Mouse (Mus musculus): ENCODE data around the gene Gprin1.
"Not testable (repeated sequence)": the region's sequence is repeated elsewhere in the genome, so short reads cannot be mapped to it uniquely, and the experiment has no call there.

Gprin1 gene

DNA sequence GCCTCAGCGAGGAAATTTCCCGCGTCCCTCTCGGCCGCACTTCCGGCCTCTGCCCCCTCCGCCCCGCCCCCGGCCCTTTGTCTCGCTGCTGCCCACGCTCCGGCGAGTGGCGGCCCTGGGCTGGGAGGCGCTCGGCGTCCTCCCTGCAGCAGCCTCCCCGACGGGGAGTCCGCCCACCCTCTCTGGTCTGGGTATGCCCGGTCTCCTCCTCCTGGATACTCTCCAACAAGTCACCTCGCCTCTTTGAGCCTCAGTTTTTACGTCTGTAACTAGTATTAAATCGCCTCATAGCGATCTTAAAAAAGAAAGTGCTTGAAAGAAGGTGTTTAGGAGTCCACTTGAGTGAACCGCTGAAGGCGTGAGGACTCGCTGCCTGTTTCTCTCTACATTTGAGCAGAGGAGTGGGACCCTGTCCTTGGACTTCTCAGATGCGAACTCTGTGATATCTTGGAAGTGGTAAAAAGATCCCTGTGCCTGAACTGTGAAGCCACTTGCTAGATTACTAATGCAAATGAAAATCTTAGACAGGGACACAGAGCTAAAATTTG lies at the start of gene Gprin1:
TSS of gene Gprin1 (minus strand) at position 11 of the 548 bp plus-strand sequence.
- DNase-seq, result peak; percentile 64

DNA sequence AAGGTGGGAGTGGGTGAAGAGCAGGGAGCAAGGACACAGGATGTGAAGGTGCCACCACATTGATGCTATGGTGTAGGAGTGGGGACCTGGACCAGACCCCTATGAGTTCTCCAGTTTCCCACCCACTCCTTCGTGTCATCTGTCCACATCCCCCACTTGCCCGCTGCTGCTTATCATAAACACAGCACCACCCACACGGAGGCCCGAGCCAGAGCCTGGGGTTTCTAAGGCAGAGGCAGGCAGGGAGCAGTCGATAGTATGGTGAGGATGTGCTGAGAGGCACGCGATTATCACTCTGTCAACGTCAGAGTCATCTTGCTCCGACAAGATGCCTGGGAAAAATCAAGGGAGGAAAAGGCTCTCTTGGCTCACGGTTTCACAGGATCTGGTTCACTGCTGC lies 49.1 kb upstream of the Gprin1 start:
- no peak for DNase-seq

DNA sequence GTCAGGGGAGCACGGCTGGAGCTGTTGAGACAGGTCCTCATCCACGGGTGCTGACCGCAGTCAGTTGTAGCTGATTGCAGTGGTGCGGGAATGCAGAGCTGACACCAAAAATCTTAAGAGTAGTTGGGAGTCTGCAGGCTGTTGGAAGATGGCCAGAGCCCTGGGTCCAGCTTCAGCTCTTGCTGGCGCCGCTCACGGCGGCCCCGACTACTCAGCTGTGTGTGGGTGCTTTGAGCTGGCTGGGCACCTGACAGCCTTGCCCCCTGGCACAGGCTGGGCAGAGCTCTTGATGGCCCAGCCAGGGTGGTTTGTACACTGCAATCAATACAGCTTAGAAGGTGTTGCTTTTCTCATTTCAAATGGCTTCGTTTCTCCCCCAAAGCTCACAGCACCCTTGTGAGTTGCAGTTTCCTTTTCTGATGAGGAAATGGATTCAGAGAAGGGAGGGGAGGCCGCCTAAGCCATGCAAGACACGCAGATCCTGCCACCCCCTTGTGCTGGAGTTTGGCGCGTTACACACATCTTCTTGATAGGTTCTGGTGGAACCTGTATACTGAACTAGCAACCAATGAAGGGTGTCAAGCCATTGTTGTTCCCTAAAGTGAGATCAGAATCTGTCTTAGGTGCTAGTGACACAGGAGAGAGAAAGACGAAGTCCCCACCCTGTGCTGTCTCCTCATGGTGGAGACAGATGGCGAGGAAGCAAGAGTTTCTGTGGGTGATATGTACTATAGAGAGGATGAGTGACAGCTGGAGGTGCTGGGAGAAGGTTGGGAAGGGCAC lies 48.4 kb upstream of the Gprin1 start:
- no peak for DNase-seq

DNA sequence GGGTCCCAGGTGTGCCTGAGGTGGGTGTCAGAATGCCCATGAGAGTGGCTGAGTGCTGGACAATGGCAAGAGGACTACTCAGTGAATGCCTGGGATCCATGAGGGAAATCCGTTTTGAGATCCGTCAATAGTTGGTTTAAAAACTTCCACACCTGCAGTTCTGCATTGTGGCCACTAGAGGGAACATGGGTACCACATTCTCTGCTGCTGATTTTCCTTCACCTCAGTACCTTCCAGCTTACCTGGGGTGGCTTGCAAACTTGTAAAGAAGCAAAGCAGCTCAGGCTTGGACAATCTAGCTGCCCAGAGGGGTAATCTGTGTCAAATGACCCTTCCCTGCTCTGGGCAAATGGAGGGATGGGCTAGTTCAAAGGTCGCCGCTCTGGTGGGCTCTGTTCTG lies 47.7 kb upstream of the Gprin1 start:
- no peak for DNase-seq

DNA sequence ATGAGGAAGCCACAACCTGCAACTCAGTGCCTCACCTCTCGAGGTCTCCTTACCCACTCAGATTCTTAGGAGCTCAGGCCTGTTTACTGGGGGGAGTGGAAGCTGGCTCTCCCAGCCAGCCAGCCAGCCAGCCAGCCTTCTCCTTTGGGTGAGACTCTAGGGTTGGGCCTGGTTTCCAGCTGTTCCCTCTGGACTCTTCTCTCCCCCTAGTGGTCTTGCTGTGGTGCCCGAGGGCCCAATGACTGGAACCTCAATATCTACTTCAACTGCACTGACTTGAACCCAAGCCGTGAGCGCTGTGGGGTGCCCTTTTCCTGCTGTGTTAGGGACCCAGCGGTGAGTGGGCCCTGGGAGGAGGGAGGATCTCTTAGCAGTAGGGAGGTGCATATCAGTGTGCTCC lies 45.2 kb upstream of the Gprin1 start:
- DNase-seq, result no peak

DNA sequence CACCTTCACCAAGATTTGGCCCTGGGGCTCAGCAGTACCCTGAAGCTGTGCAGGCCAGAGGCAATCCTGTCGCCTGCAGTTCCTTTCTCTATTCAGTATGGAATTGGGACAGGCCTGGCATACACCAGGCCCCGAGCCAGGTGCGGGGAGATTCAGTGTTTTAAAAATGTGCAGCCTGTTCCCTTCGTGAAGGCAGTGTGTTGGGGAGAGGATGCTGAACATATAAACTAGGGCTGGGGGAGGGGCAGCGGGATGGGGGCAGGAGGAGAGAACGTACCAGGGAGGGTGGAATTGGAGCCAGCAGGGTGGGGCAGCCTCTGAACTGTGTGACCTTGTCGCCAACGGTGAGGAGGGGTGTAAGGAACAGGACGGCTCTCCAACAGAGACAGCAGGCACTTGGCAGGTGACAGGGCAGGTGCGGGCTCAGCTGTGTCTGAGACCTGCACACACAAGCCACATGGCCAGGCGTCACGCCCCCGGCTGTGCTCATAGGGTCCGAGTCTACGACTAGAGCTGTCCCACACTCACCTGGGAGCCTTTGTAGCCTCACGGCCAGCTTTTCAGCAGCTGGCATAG lies 44.4 kb upstream of the Gprin1 start:
- DNase-seq, result no peak

DNA sequence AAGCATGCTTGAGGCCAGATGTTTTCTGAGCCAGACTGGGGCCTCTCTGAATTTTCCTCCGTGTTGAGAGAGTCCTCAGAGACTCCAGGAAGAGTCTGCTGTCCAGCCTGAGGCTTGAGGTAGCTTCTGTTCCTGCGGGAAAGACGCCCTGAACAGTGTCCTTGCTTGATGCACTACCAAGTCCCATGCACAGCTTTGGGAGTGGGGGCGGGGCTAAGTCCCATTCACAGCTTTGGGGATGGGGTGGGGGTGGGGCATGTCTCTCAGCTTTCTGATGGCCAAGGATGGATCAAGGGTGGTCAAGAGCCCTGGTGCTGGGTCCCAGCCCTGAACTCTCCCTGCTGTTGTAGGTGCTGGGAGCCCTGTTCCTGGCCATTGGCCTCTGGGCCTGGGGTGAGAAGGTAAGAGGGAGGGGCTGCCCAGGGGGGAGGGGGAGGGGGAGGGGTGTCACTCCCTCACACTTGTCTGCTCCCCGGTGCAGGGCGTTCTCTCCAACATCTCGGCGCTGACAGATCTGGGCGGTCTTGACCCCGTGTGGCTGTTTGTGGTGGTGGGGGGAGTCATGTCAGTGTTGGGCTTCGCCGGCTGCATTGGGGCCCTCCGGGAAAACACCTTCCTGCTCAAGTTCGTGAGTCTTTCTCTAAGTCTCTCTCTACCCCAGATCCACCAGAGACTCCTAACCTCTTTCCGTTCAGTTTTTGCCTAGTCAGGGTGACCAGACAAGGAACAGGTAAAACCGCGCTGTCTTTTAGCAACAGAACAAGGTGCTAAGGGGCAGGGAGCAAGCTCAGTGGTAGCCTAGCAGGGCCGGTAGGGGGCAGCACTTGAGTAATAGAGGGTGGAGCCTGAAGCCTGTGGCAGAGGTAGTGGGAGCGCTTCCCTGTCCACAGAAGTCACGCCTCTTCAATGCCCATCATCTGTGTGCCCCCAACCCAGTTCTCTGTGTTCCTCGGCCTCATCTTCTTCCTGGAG lies 42.9 kb upstream of the Gprin1 start:
- DNase-seq, result no peak

DNA sequence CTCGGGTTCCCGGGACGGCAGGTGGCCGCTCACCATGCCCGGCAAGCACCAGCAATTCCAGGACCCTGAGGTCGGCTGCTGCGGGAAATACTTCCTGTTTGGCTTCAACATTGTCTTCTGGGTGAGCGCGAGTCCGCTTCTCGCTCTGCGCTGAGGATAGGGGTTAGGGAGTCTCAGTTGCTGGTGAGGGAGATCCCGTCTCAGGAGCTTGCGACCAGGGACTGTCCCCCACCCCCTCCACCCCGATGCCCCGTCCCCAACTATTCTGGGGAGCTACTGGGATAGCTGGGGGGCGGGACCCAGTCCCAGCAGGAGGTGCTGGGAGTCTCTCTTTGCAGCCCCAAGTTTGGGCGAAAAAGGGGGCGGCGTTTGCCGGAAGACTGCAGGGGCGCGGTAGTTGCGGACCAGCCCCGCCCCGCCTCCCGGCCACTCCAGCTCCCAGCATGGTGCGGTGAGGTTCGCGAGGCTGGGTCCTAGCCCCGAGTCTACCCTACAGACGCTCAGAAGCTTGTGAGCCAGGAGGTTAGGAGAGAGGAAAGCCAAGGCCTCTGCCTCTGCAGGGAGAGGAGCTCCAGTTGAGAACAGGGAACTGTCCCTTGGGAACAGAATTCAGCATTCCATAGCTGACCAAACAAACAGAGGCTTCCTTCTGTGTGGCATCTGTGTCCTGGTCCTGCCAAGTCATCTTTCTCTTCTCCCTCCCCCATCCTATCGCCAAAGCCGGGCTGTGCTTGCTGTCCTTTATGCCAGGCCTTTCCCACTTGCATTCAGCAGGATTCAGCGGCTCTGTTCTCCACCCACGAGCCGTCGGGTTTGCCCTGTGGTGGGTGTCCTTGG lies 40.1 kb upstream of the Gprin1 start:
- DNase-seq, result peak; percentile 76

DNA sequence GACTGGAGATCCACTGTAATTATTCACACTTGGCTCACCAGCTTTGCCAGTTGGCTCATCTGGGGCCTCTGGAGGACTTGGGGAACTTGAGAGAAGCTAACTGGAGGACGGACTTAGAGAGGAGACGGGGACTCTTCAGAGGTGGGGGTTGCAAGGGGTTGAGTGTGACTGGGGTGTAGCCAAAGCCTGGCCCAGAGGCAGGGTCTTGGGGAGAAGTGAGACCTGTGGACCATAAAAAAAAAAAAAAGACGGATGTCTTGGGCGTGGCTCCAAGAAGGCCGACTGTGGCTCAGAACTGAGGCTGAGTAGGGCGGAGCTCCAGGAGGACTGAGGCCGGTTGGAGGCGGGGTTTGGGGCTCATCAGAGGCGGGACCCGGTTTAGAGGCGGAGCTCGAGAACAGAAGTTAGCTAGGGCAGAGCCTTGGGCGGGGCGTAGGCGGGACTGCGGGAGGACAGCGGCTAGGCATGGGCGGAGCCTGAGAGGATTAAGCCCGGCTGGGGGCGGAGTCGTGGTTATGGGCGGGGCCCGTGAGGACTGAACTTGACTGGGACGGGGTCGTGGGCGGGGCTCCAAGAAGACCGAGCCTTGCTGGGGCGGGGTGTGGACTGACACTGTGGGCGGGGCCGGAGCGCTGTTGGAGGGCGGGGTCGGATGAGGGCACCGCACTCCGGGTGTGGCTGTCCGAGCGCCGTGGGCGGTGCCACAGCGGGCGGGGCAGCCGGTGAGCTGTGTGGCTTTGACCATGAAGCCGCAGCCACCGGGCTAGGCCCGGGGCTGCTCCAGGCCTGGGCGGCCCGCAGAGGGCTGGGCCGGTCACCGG lies 39.3 kb upstream of the Gprin1 start, which contains the start of gene Tspan17:
TSS of gene Tspan17 (plus strand) at position 638 of the 821 bp plus-strand sequence.
- DNase-seq, result peak; percentile 98

DNA sequence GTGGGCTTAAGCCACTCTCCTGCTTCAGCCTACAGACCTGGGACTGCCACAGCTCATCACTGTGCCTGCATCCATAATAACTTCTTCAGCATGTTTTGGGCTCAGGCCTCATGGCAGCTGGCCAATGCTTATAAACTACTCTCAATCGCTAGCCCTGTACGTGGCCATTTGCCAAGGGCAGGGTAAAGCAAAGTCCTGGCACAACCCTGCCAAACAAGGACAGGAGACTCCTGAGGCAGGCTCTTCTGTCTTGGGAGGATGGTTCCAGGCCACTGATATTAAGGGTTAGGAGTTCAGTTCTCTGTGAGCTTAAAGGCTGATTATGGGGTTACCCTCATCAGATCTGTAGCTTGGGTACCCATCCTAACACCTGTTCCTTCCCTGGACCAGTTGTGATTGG lies 37.9 kb upstream of the Gprin1 start:
- not testable (repeated sequence) for DNase-seq

DNA sequence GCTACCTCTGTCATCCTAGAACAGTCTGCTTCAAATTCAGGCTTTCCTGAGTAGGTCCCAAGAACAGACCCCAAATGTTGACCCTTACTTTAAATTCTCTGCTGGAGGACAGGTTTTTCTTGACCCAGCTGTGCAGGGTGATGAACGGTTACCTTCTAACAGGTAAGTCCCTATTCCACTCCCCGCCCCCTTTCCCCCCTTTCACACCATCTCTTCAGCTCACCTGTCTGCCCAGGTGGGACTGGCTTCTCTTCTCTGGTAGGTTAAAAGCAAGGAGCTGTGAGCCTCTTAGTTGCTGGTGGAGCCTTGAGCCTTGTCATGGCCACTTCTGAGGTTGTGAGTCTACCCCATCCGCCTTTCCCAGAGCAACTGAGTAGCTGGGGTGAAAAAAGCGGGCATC lies 34.0 kb upstream of the Gprin1 start, which contains the start of gene Eif4e1b:
TSS of gene Eif4e1b (plus strand) at position 301 of the 400 bp plus-strand sequence.
- DNase-seq, result no peak

DNA sequence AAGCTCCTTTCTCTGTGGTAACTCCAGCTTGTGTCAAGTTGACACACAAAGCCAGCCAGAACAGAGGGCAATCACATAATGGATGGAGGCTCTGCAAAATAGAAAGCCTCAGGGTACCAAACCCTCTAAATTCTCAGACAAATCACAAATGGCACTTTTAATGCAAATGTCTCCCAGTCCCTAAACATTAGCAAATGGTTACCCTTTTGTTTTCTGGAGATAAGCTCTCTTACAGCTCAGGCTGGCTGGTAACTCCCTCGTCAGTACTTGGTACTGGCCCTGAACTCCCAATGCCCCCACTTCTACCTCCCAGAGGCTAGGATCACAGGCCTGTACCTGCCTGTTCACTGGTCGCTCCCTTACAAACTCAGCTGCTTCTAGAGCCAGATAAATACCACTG lies 33.6 kb upstream of the Gprin1 start:
- no peak for DNase-seq

DNA sequence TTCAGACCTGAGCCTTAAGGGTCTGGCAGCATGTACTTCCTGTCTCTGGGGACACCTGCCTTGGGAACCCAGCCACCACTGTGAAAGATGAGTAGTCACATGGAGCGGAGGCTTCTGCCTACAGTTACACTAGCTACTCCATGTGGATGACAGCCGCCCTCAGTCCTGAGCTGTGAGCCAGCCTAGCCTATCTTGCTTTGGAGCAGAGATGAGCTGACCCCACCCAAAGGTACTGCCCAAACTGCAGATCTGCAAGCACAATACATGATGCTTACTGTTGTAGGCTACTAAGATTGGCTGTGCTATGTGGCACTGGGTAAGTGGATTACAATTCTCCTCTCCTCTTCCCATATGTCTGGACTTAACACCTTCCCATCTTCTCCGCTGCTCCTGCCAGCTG lies 31.4 kb upstream of the Gprin1 start:
- no peak for DNase-seq

DNA sequence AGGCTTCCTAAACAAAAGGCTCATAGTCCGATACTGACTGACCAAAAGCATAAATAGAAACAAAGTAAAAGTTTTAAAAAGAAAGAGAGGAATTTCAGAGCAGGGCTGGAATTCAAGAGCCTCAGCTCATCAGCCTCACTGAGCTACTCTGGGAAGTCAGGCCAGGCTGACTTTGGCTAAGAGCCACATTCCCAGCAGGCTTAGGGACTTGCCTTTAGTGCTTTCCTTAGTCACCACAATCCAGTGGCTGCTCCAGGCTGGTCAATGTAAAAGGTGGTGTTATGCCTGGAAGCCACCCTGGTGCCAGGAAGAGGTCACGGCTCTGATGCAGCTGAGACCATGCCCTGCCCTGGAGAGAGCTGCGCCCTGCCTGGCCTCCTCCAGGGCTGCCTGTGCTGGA lies 30.9 kb upstream of the Gprin1 start:
- peak; percentile 75 for DNase-seq

DNA sequence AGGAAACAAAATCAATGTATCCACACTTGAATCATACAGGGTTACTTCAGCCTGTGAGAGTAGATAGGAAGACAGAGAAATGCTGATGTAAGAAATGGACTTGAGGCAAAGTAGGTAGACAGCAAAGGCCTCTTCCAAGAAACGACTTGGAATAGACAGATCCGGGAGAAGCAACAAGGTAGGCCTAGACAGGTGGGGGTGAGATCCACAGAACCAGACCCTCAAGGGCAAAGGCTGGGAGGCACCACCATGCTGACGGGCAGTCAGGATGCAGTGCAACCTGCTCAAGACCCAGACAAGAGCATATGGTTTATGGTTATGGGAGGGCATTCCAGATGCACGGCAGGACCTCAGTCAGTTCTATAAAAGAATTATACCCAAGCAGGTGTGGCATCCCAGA lies 17.3 kb upstream of the Gprin1 start:
- no peak for DNase-seq

DNA sequence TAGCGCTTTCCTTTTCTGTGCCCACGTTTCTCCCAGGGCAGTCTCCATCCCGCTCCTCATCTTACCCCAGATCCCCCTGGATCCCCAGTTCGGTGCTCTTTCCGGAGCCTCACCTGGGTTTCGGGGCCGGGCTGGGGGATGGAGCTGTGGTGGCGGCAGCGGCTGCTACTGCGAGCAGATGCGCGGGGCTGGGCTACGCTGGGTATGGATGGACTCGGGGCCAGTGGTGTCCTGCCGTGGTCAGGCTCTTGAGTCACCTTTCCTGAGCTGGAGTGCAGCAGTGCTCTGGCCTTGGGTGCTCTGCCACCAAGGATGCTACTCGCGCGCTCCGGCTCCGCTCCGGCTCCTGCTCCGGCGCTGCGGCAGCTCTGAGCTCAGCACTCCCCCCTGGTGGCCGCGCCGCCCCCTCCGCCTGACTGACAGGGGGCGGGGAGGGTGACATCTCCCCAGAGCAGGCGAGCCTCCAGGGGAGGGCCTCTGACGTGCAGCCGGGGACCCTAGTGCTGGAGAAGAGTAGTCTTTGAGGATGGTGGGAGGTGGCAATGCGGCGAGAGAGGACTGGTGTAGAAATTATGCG lies 16.6 kb upstream of the Gprin1 start, which contains the start of gene Sncb:
TSS of gene Sncb (minus strand) at position 404 of the 577 bp plus-strand sequence.
- DNase-seq, result peak; percentile 92

DNA sequence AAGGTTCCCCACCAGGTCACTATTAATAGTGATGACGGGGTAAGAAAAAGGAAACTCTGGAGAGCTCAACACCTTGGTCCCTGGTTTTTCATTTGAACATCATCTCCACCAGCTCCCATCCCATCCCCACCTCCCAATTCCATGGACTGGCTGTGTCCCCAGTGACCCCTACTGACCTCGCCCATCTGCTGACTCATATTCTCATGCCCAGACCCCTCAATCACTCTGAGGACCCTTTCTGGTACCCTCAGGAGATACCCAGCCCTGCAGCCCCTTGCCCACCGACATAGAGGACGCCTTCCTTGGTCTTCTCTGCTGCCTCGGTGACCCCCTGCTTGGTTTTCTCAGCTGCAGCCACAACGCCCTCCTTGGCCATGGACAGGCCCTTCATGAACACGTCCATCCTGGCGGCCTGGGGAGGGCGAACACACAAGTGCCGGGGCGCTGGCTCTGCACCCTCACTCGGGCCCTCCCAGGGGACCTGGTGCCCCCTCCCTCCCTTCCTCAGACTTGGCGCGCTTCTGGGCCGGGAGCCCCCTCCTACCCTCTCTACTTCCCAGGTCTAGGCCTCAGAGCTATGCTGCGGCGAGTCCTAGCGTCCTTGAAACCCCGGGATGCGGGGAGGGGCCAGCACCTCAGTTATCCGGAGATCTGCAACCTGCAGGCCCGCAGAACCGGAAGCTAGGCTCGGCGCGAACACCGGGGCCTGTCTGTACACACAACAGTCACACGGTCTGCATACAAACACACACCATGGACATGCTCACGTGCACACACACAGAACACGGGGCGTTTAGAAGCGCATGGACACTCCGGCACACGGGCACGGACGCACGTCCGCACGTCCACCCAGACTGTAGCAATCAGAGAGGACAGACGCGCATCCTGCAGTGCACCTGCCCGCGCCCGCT lies 15.9 kb upstream of the Gprin1 start:
- peak; percentile 69 for DNase-seq

DNA sequence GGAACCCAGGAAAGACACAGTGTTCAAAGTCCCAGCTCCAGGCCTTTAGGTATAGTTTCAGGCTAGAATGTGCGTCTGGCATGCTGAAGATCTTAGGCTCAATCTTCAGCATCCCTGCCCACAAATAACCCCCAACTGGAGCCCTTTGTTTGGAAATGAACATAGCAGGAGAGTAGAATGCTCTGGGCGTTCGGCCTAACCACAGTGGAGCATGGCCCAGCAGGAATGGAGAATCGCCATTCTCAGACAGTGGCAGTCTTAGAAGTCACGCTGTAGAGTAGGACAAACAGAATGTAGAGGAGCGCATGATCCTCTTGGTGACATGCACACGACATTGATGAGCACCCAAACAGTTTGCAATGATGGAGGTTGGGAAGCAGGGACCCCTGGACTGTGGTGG lies 11.2 kb upstream of the Gprin1 start:
- no peak for DNase-seq

DNA sequence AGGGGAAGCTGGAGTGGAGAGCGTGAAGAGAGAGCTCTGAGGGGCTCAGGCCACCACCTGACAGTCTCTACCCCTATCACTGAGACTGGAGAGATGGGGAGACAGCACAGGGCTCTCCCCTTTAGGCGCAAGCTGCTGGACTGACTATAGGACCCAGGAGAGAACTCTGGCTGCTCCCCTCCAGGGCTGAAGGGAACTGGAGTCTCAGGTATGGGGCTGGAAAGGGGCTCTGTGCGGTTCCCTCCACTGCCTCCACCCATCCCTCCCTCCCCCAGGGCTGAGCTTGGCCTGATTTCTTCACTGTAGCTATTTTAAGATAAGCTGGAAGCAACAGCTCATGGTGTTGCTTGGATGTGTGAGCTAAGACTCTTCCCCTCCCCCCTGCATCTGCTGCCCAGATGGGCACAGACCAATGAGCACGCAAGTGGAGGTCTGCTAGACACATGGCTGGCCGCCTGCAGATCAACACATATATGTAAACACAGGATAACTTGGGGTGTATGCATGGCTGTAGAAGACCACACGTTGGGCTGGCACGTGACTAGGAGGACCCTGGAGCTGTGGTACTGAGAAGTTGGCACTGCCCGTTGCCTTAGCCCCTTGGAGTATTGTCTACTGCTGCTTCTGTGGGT lies 10.6 kb upstream of the Gprin1 start:
- peak; percentile 59 for DNase-seq

Data from cerebellum, adult 8-10 months (tissue).